Mouse (Mus musculus) right cerebral cortex, postnatal 25 days (tissue): ENCODE data around the gene Cd320.
"Not testable (repeated sequence)": the region's sequence is repeated elsewhere in the genome, so short reads cannot be mapped to it uniquely, and the experiment has no call there.

Source experiments
- DNase-seq: peaks from one replicate; pipeline ENCODE4 v3.0.0; 2022

Cd320 gene

DNA sequence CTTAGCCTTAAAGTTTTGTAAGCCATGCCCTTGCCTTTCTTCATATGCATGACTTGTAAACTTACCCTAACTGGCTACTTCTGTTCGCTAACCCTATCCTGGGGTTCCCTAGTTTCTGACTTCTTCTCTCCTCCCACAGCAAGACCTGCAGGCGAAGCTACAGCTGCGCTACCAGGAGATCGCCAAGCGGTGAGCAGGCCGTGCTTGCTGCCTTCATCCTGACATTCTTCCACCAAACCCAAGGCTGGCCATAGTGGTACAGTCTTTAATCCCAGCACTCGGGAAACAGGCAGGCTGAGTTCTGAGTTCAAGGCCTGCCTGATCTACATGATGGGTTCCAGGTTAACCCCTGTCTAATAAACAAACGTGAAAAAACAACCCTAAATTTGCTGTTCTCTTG is 17.4 kb upstream of the Cd320 start:
- DNase-seq = no peak

DNA sequence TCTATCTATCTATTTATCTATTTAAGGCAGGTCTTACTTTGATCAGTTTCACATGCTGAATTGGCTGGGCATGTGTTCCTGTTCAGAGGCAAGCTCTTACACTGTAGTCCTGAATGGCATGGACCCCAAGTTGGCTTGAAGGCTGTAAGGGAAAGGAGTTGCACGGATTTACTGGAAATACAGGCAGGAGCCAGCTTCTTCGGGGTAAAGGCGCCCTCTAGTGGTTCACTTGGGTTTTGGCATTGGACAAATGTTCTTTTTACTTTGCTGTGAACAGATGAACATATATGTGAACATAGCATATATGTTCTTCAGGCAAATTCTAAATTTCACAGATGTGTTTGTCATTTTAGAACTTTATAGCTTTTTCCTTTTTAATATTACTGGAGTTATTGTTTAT is 16.0 kb upstream of the Cd320 start:
- DNase-seq = peak; percentile 51

GRCm38 (mm10) chr17:33828892-33829291 is 14.0 kb upstream of the Cd320 start:
- no peak for DNase-seq

- no peak for DNase-seq
Observed at GRCm38 (mm10) chr17:33829561-33829960, 13.3 kb upstream of the Cd320 start.

GRCm38 (mm10) chr17:33844196-33844595 is 1.3 kb downstream of the Cd320 start:
- DNase-seq = no peak

DNA sequence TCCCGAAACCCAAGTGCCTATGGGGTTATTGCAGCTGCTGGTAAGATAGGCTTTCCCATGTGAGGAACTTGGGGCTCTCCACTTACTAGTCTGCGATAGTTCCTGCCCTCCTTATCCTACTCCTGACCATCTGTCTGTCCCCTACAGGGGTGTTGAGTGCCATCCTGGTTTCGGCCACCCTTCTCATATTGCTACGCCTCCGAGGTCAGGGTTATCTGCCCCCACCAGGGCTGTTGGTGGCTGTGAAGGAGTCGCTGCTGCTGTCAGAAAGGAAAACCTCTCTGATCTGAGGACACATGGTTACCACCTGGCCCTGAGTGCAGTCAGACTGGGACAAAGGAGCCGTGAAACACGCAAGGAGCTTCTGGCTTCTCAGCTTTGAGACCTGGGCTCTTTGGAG is 5.2 kb downstream of the Cd320 start:
- DNase-seq = no peak

DNA sequence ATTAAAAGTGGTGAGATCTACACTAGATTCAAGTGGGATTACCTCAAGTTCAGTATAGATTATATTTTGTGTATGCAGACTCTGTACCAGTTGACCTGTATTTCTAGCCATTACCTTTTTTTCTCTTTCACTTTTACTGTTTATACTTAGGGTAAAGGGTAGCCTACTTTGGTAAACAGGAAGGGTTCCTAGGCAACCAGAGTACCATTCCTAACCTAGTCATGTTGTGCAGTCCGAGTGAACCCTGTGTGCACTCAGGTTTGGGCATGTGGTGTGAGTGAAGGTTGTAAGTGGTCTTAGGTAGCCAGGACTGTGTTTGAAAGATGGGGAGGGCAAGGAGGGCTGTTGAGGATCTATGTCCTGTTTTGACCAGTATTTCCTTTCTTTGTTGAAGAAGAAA is 8.4 kb downstream of the Cd320 start:
- no peak for DNase-seq

DNA sequence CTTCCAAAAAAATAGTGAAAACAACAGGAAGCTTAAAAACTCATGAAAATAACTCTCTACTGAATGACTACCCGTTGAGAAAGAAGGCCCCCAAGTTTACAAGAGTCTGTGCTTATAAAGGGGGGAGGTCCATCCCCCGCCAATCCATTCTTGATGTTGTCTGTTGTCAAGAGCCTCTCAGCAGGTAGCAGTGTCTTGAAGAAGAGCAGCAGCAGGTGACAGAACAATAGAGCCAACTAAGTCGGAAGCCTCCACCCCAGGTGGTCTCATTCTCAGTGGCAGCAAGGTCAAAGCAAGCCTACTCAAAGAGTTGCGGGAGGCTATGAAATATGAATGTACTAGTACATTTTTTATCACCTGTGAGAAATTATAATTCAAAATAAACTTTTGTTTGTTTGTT is 14.9 kb downstream of the Cd320 start:
- no peak for DNase-seq

DNA sequence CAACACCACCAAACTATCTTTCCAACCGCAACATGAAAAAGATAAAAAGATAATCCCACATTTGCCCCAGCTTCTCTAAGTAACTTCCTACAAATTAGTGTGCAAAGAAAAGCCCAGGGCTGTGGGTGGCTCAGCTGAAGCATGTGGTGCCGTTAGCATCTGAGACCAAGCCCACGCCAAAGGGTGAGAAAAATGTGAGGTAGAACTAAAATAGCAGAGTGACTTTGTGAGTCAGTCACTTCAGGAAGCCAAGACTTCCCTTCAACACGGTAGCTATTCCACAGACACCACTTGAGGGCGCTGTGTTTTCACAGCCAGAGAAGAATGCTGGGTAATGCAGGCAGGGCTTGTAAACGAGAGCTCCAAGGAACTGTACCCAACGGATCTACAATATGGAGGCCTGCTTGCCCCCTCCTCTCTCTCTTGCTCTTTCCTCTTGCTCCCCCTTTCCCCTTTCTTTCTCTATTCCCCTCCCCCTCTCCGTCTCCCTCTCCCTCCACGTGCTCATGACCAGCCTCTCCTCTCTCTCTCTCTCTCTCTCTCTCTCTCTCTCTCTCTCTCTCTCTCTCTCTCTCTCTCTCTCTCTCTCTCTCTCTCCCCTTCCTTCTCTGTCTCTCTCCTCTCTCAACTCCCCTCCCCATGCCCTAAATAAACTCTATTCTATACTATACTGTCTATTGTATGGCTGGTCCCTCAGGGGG is 22.6 kb downstream of the Cd320 start:
- DNase-seq = peak; percentile 73

DNA sequence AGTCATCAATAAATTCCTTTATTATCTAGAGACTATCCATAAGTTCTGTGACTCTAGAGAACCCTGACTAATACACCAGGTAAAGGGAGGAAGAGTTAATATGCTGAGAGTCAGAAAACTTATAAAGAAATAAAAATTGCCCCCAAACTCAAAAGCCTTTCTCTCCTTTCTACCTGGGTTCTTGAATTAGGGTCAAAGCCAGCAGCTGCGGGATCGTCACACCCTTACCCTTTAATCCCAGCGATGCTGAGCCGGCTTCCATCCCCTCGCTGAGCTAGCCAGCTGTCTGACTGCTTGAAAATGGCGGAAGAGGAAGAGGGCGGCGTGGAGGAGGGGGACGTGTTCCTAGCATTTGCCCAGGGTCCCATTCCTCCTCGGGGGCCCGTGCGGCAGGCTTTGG is 30.6 kb downstream of the Cd320 start, which contains the start of gene Gm7029:
Gene Gm7029, plus strand, starts transcription at position 301 of the 400 bp plus-strand sequence.
- not testable (repeated sequence) for DNase-seq

- no peak for DNase-seq
Observed at GRCm38 (mm10) chr17:33874411-33874810, 31.5 kb downstream of the Cd320 start.

- DNase-seq = not testable (repeated sequence)
Observed at GRCm38 (mm10) chr17:33875797-33876196, 32.9 kb downstream of the Cd320 start.

DNA sequence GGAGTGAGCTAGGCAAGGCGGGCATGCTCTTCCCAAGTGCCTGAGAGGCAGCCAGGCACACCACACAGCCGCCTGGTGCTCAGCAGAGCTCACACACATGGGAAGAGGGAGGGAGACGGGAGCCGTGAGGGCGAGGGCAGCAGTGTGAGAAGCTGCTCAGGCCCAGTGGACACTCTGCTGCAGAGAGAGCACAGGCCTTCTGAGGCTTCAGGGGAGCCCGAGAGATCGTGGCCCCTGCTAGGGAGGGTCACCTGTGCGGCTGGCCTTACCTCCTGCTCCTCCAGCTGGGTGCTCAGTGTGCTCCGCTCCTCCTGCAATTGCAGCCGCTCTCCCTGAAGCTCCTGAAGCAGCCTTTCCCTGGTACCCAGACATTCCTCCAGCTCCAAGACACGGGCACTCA is 41.4 kb downstream of the Cd320 start:
- not testable (repeated sequence) for DNase-seq

DNA sequence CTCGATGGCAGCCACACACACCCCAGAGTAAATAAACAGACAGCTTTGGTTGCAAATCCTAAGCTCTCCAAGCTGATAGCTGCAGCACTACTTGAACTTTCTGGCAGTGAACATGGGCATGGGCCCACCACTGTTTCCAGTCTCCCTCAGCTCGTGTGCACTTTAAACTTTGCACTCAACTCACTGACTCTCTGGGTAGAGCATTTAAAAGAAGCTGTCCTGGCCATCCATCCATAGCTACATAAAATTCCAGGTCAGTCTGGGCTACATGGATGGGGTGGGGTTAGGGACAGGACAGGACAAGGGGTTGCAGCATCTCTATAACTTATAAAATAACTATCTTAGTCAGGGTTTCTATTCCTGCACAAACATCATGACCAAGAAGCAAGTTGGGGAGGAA is 44.9 kb downstream of the Cd320 start:
- DNase-seq = not testable (repeated sequence)

DNA sequence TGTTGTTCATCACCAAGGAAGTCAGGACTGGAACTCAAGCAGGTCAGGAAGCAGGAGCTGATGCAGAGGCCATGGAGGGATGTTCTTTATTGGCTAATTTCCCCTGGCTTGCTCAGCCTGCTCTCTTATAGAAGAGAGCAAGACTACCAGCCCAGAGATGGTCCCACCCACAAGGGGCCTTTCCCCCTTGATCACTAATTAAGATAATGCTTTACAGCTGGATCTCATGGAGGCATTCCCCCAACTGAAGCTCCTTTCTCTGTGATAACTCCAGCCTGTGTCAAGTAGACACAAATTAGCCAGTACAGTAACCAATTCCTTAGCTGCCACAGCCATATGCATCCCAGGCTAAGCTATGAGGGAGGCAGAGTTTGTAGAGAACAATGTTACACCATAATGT is 45.3 kb downstream of the Cd320 start:
- DNase-seq = not testable (repeated sequence)

DNA sequence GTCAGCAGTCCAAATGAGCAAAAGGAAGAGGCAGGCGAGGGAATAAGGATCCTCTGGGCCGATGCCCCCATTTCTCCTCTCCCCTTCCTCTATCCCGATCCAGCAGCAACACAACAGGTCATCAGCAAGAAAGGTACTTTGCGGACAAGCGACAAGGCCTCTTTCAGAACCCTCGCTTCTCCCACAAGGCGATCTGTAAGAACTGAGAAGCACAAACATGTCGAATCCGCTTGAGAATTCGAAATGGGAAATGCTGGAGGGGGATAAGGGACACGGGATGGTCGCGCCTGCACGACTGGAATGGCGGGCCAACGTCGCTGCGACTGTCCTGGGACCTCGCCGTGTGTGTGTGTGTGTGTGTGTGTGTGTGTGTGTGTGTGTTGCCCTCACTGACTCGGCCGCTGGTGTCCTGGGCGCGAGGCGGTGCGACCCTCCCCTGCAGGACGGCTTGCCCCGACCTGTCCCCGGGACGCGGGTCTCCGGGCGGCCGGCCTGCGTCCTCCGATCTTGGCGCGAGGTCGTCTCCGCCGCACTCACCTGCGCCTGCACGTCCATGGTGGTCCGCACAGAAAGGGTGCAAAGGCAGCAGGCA is 47.1 kb downstream of the Cd320 start:
- not testable (repeated sequence) for DNase-seq

- DNase-seq = peak; percentile 99
Observed at GRCm38 (mm10) chr17:33890533-33891059, 47.7 kb downstream of the Cd320 start, which contains the start of gene Kifc1. Gene Kifc1, minus strand, starts transcription at chr17:33890661.

GRCm38 (mm10) chr17:33891357-33891756 is 48.5 kb downstream of the Cd320 start:
- DNase-seq = no peak

GRCm38 (mm10) chr17:33891892-33892291 is 49.0 kb downstream of the Cd320 start:
- DNase-seq = not testable (repeated sequence)

- no peak for DNase-seq
Observed at GRCm38 (mm10) chr17:33892429-33892828, 49.5 kb downstream of the Cd320 start.

DNA sequence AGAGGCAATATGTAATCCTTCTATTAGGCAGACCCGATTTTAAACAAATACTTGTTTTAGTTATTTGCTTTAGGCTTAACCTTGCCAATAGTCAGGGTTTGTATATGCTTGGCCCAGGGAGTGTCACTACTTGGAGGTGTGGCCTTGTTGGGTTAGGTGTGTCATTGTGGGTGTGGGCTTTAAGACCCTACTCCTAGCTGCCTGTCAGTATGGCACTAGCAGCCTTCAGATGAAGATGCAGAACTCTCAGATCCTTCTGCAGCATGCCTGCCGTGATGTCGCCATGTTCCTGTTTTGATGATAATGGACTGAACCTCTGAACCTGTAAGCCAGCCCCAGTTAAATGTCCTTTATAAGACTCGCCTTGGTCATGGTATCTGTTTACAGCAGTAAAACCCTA is 50.1 kb downstream of the Cd320 start:
- DNase-seq = not testable (repeated sequence)

DNA sequence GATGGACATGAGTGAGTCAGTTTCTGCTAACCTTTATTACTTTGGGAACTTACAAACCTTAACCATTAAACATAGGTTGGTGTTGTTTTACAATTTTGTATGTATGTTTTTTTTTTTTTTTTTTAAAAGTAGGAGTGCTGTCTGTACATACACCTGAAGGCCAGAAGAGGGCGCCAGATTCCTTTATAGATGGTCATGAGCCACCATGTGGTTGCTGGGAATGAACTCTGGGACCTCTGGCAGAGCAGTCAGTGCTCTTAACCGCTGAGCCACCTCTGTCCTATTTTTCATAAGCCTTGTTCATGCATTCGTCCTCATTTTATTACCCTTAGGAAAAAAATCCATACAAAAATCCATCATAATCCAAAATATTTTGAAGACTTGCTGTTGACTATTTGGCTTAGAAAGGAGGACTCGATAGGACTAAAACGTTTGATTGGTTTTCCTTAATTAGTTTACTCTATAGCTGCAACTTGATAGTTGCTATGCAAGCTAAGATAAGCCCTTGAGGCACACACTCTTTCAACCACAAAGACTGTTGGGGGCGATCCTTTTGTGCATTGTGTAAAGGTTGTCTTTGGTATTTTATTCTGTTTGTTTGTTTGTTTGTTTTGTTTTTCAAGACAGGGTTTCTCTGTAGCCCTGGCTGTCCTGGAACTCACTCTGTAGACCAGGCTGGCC is 54.4 kb downstream of the Cd320 start:
- DNase-seq = no peak

GRCm38 (mm10) chr17:33898193-33898592 is 55.3 kb downstream of the Cd320 start:
- DNase-seq = not testable (repeated sequence)
